Mouse (Mus musculus) lung, postnatal 14 days (tissue): Measurements from ENCODE around the gene Trim46.

Experiments used
- DNase-seq: peaks from one replicate; pipeline ENCODE4 v3.0.0; 2021

The Trim46 gene

DNA sequence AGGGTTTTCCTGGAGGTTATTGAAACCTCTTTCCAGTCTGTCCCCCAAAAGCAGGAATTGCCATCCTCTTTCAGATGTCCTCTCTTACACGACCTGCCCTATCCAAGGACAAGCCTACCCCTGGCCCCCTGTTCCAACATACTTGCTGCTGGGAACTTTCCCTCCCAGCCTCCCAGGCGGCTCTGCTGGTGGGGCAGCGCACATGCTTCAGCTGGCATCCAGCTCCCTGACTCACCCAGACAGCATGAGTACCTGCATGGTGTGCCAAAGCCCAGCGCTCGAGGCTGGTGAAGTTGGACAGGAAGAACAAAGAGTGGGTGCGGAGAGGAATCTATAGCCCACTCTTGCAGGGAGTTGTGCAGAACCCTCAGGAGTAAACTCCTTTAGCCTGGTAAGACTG lies 24.8 kb upstream of the Trim46 start:
- DNase-seq: peak; percentile 42

DNA sequence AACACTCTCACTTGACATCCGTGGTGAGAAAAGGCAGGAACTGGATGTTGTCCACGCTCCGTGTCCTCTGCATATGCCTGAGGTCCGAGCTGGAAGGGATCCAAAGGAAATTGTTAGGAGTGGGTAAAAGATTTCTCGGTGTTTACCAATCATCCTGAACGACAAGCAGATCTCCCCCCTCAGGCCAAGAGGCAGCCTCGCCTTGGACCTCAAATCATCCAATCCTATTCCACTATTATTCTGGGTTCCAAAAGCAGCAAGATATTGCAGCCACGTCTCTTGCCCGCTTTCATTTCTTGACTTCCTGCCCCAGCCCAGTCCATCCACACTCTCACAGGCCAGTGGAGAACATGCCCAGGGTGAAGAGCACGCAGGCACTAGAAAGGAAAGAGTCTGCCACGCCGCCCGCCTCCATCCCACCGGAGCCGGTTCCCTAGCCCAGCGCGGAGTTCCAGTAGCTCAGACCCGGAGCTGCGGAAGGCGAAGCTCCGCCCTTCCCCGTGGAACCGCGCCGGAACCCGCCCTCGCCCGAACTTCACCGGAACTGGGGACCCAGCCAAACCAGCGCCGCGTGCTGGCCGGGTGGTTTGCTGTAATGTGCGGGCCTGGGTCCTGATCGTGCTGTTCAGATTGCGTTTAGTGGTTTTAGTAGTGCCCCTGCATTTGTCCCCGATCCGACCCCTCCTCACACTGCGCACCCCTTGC lies 24.1 kb upstream of the Trim46 start, which contains the start of gene Slc50a1:
Gene Slc50a1 (minus strand): TSS at position 520 of the 705 bp plus-strand sequence.
- peak; percentile 91 for DNase-seq

DNA sequence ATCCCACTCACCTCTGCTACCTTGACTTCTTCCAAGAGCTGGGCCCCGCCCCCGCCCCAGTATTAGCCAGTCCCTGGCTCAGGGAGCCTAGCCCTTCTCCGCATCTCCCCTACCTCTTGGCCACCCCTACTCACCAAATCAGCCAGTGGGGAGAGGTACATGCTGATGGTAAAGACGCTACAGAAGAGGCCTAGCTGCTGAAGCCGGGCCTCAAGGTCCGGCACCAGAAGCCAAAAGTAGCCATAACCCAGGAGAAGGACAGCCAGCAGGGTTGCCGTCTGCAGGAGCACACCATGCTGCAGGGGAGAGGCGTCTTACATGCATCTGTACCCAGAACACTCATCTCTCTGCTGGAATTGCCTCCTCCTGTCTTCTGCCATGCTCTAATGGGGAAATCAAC lies 22.8 kb upstream of the Trim46 start:
- no peak for DNase-seq

DNA sequence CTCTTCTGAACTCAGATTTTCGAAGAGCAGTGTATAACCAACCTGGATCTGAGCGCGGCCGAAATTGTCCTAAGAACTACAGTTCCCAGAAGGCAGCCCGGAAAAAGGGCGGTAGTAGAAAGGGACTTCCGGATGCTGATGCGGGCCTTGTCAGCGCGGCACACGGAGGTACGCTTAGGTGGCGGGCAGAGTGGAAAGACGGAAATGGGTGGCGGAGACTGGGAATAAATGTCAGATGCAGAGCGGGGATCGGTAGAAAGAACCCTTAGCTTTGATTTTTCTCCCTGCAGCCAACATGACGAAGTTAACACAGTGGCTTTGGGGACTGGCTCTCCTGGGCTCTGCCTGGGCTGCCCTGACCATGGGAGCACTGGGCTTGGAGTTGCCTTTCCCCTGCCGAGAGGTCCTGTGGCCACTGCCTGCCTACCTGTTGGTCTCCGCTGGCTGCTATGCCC lies 20.4 kb upstream of the Trim46 start:
- DNase-seq: peak; percentile 82

DNA sequence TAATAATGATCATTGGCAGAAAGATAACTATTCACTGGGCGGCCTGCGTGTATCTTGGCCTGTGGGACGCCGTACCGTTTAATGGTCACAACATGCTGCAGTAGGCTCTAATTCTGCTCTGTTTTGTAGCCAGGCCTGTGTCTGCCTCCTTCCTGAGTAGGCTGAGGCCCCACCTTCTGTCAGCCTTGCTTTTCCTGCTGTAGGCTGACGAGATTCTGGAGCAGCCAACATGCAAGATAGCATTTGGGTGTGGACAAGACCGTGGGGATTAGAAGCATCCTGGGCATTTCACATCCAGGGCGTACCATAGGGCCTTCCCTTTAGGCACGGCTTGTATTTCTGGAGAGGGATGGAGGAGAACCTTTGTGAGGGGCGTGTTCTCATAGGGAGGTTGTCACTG lies 16.3 kb upstream of the Trim46 start:
- peak; percentile 34 for DNase-seq

DNA sequence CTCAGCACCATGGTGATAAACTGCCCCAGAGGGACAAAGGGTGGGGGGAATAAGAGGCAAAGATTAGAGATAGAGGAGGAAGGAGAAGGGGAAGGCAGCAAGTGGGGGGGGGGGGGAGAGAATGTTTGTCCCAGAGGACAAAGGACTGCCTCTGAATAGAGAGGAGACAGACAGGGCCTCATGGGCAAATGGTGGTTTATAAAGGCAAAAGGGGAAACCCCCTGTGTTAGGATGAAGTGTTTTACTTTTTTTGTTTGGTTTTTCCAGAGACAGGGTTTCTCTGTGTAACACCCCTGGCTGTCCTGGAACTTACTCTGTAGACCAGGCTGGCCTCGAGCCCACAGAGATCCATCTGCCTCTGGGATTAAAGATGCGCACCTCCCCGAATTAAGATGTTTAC lies 14.1 kb upstream of the Trim46 start:
- DNase-seq: no peak

DNA sequence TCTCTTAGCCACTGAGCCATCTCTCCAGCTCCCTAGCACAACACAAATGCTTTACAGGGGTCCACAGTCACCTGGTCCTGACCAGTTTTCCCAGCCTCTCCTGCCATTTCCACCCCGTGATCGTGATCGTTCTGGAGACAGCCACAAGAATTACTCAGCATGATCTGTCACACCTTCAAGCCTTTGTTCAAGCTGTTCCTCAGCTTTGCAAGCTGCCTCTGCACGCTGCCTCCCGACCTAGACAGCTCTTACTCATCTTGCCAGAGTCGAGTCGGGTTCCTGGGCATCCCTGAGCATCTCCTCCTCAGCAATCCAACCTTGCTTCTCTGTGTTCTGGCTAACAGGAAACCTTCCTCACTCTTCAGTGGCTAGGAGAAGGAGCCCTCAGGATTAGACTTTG lies 13.0 kb upstream of the Trim46 start, which contains the start of gene Dpm3:
Gene Dpm3 (plus strand): TSS at position 283 of the 400 bp plus-strand sequence.
- DNase-seq: no peak

DNA sequence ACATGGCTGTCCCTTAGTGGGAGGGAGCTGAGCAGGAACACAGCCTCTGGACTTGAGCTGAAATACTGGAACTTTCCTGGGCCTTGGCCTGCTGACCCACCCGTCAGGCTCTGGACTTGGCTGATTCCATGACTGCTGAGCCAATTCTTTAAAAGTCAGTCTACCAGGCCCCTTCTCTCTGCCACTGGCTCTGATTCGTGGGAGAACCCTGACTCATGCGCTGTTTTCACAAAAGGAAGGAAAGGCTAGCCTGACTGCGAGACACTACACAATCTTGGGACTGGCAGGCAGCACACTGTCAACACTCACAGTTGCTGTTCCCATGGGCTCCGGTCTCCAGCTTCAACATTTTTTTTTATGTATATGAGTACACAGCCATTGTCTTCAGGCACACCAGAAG lies 10.1 kb upstream of the Trim46 start:
- no peak for DNase-seq

DNA sequence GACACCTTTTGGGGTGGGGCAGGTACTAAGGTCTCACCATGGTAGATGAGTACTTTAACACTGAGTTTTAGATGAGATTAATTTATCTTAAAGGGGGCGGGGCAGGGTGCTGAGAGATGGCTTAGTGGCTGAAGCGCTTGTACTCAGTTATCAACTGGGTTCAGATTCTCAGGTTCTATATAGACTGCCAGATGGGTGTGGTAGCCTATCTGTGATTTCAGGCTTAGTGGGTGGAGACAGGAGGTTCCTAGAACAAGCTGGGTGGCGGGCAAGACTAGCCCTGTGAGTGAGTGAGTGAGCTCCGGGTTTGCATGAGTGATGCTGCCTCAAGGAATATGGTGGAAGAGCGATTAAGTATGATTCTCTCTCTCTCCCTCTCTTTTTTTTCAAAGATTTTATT lies 8.9 kb upstream of the Trim46 start:
- no peak for DNase-seq

DNA sequence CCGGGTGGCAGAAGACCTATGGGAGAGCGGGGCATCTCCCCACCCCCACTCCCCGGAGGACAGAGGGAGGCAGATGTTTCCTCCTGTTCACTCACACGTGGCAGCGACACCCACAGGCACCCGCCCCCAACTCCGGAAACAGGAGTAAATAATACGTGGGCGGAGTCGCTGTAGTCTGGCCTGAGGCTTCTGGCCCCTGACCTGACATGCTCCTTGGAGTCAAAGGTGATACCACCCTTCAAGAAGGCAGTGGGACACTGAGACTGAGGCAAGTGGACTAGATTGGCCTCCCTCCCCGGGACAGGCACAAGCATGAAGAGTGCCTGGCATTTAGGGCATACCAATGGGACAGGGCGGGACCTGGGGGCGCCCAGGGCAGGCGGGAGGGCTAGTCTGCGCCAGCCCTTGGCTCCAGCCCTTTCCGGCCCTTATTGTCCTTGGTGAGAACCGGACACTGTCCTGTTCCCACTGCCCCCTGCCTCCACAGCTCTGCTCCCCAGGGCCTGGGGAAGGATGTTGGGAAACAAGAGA lies 5.3 kb upstream of the Trim46 start:
- peak; percentile 75 for DNase-seq

DNA sequence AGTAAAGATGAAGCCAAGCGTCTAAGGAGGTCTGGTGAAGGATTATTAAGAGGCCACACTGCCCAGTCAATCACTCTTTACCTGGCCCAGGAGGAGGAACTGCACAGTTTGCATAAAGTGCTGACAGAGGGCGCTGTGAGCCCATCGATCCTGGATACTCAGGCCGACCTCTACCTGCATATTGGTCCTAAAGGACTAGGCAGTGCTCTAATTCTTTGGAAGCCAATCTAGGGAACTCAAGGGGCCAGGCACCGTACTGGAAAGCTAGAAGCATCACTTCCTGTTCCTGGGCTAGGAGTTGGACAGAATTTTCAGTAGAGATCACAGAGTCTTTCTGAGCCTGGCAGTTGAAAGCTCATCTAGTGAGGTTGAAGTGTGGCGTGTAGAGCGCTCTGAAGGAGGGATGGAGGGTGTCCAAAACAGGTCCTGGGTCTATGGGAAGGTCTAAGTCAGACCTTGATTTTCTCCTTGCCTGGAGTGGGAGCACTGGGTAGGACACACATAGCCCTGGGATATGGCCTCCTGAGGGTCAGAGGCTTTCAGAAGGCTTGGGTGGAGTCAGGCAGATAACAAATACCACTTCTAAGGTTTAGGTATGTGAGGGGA lies 4.4 kb upstream of the Trim46 start:
- peak; percentile 81 for DNase-seq

DNA sequence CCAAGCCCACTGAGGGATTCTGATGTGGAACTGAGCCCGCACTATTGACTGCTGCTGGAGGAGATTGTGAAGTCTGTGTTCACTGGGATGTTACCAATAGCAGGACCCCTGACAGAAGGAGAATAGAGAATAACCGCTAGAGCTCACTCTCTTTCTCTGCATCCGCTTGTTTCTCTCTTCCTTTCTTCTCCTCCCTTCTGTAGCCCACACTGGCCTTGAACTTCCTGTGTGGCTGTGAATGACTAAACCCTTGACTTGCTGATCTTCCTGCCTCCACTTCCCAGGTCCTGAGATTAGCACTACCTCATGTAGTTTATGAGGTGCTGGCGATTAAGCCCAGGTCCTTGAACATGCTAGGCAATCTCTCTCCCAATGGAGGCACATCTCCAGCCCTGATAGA lies 1.4 kb upstream of the Trim46 start:
- no peak for DNase-seq

DNA sequence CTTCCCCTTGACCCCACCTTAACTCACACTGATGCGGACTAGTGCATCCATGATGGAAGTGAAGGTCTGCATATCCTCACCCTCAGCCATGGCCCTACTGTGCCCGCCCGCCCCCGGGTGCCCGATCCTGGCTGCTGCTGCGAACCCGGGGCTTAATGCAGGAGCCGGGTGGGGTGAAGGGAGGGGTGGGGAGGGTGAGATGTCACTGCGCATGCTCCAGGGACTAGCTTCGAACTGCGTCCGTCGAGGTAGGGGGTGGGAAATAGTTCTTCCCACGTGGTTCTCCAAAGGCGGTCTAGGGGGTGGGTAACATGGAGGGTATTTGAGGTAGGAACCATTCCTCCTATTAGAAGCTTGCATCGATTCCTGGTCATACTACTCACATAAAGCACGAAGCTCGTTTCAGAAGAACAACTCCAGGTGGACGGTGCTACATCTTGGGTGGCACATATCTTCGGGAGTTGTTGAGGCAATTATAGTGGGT lies 379 bp downstream of the Trim46 start, which contains the start of gene Krtcap2:
Gene Krtcap2 (plus strand): TSS at position 279 of the 484 bp plus-strand sequence.
- no peak for DNase-seq

DNA sequence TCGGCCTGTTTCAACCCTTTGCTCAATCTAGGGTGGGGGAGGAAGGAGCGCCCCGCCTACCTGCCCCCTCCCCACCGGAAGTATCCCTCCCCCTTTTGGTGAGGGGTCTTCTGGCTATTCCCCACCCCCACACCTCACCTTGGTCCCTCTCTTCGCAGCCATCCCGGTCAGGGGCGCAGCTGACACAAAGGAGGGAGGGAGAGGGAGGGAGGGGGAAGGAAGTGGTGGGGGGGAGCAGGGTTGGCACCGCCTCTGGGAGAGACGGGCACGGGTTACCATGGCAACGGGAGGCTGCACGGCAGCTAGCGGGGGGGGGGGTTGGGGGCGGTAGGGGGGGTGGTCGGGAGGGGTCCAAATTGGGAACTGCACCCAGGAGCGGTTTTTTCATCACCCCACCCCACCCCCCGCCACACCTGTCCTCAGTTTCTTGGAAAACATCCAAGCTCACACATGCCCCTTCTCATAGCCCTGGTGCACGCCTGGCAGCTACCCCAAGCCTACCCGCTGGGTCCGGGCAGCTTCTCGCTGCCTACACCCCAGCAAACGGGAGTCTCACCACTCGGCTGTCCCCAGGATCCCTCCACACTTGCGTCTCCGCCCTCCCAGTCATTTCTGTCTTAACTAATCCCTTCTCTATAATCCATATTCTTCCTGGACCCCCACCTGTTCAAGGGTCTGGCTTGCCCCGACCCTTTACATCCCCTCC lies 974 bp downstream of the Trim46 start:
- DNase-seq: no peak

DNA sequence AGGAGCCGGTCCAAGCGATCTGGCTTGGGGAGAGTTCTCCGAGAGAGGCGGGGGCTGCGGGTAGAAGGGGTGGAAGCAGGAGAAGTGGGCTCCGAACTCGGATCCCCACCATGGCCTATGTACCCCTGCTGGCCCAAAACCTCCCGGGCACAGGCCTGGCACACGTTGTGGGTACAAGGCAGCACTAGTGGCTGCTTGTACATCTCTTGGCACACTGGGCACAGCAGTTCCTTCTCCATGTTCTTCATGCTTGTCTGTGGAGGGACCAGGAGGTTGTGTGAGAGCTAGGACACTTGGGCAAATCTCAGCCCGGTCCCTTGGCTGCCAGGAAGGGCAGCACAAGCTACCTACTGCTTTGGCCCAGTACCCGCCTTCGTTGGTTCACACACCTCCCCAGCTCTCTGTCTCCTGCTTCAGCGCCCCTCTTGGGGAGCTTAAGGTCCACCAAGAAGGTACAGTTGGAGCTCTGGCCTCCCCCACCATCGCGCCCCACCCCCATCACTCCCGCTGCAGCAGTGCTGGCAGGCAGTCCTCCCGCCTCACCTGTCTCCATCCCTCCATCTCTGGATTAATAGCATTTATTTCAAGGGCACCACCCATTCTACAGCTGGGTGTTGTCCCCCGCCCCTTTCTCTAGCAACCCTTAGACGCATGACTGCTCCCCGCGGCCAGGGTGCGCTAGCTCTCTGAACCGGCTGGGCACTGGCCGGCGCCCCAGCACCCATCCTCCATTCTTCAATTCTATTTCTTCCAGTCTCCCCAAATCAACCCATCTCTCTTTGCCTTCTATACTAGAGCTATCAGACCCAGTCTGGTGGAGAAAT lies 1.7 kb downstream of the Trim46 start:
- DNase-seq: no peak

DNA sequence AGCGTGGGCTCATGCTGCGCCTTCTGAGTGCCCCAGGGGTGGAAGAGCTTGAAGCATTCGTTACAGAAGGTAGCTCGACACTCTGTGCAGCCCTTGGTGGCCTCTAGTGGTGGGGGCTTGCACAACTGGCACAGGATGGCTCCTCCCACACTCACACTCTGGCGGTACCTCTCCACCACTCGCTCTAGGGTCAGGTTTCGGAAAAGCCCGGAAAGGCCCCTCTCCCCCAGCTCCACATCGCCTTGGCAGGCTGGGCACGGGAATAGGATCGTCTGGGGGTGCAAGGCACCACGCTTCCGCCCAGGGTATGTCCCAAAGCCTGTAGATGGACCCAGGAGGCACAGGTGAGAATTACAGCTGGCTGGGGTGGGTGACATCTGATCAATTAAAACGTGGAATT lies 2.5 kb downstream of the Trim46 start:
- DNase-seq: peak; percentile 67

DNA sequence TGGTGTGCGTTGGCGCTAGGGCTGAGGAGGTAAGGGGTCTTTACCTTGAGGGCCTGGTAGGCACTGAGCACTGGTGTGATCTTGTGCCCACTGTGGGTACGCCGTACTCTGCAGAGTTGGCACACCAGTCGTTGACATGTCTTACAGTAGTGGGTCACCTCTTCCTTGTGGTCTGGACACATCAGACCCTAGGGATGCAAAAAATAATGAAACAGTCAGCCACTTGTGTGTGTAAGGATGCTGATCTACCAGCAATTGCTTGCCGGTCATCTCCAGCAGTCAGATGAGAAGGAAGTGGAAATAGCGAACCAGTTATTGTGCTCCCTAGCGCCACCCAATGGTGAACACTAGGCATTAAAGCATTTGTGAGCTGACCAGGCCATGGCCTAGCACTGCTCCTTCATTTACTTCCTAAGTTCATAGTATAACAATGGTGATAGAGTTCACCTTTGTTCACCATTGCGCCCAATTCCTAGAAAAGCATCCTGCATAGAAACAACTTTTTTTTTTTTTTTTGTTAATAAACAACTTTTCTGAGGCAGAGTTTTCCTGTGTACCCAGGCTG lies 3.7 kb downstream of the Trim46 start:
- DNase-seq: peak; percentile 81

DNA sequence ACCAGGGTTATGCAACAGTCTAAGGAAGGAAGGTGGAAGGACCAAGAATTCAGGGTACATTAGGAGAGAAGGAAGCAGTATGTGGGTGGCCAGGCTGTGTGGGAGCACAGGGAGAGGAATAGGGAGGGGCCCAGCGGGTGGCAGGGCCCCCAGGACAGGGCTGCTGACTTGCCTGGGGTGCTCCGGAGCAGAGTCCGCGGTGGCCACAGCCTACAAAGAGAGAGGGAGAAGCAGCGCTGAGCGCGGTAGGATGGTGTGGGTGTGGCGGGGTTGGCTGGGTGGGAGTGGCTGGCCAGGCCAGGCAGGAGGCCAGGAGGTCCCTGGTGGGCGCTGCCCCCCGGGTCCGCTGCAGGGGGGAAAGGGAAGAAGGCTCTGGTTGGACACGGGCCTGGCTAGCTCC lies 7.6 kb downstream of the Trim46 start:
- DNase-seq: no peak

DNA sequence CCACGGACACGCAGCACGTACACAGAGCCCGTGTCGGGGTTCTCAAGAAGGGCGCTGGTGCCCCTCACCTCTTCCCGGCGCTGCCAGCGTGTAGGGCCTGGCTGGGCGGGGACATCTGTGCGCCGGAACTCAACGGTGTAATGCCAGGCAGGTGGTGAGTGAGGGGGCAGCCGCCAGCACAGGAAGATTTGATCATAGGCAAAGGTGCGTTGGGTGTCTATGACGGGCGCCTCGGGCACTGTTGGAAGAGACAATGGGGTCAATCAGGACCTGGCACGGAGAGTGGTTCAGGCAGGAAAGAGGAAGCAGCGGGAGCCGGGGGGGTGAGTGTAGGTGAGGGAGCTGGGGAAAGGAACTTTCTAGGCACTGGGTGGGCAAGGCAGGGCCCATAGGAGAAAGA lies 8.4 kb downstream of the Trim46 start:
- no peak for DNase-seq

DNA sequence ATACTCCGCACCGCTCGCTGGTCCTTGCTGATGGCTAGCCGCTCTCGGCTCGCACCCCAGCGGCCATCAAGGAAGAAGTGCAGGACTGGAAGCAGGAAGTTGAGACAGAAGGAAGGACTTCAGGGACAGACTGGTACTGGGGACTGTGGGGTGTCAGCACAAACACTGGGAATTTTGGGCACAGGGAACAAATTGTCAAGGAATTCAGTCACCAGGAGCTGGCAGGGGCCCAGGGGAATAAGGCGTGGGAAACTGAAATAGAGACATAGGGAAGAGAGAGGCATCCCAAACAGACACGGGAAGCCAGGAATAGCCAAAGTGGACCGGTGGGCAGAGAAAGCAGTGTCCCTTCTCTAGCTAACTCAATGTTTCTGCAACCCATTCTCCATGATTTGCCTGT lies 9.6 kb downstream of the Trim46 start:
- DNase-seq: no peak

DNA sequence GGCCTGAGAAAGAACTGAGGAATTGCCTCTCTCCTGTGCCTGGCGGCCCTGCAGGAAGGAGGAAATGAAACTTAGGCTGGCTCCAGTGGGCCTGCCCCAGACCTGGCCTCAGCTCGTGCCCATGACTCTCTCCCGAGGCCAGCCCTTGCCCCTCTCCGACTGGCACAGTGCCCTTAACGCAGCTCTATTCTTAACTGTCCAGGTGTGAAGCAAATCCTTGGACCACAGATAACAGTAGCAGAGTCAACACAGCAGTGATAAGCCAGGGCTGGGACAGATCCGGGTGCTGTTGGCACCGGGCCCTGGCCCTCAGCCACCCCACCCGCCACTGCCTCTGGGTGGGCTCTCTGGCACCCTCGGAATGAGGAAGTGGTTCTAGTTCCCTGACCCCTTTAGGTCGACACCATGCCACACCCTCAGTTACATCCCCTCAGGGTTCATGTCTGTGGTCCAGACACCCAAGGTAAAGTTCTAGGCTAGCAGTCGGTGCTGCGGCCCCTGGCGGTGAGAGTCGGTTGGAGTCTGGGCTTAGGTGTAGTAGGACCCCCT lies 12.5 kb downstream of the Trim46 start:
- peak; percentile 63 for DNase-seq

DNA sequence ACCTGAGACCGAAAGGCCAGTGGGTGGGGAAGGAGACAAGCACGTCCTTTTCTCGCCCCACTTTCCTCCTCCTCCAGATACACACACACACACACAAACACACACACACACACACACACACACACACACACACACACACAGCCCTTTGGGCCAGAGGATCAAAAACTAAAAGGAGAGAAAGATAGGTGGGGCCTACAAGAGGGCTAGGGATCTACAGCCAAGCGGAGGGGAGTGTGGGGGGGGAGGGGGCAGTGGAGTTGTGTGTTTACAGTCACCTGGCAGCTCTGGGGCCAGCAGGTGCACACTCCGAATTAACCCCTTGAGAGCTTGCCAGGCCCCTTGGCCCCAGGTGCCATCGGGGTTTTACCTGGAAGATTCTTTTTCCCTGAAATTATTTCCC lies 13.5 kb downstream of the Trim46 start:
- DNase-seq: peak; percentile 50
